17 mouse cellular contexts compared by ENCODE assay signal in the genomic region with DNA sequence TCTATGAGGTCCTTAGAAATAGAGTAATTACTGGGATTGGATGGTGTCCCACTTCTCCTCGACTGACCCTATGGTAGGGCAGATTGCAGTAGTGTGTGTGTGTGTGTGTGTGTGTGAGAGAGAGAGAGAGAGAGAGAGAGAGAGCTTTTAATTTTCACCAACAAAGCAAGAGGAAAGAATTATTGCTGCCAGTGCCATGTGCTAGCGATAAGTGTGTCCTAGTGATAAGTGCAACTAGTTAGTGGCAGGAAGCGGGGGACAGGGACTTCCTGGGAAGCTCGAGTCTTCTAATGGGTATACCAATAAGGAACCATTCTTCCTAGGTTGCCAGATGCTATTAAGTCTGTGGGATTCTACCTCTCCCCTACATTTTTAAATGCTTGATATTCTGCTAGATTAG. TPM values are rescaled to one million over a fixed set of nuclear protein-coding genes. Genes with fewer than 3 reads are reported as not detected.
DNase-seq lines count a peak whose midpoint lies in the region; ATAC-seq lines count a peak whose summit lies in the region.
"Had no signal": no experiment of that assay in that cellular context is flagged by ENCODE, and none has a peak within 500 bp of the region (broad histone marks: within the 10 kb centered on the region; RNA-seq: fewer than 3 reads in every experiment).

No protein-coding gene starts in this region.

- no peaks in the 10 kb centered on the region for H3K36me3 ChIP-seq in liver, embryonic 11.5 days (ENCODE audit: control insufficient read depth, insufficient read depth, low read length)
- H3K36me3 ChIP-seq in liver, embryonic 15.5 days (replicated peaks): no peaks in the 10 kb centered on the region
- H3K36me3 ChIP-seq in hindbrain, embryonic 16.5 days (ENCODE audit: control insufficient read depth, insufficient read depth, low read length): no peaks in the 10 kb centered on the region
- H3K36me3 ChIP-seq in heart, embryonic 12.5 days: no peaks in the 10 kb centered on the region
- H3K36me3 ChIP-seq: embryonic facial prominence, embryonic 10.5 days; forebrain, embryonic 15.5 days; hindbrain, embryonic 10.5 days had no signal

- no peaks in the 10 kb centered on the region for H3K9me3 ChIP-seq in liver, embryonic 11.5 days (ENCODE audit: control insufficient read depth, low read length)
- H3K9me3 ChIP-seq in liver, embryonic 15.5 days (replicated peaks): no peaks in the 10 kb centered on the region; the same call in 1 of the 2 replicates
- H3K9me3 ChIP-seq in hindbrain, embryonic 16.5 days (ENCODE audit: control insufficient read depth, low read length): no peaks in the 10 kb centered on the region
- H3K9me3 ChIP-seq in heart, embryonic 12.5 days (replicated peaks): peaks cover 5% of the 10 kb centered on the region; the same call in 1 of the 2 replicates
- H3K9me3 ChIP-seq: embryonic facial prominence, embryonic 10.5 days; forebrain, embryonic 15.5 days; hindbrain, embryonic 10.5 days had no signal

- ATAC-seq in liver, embryonic 11.5 days (replicated peaks; ENCODE audit: low FRiP score): peak; percentile 40; the same call in 1 of the 2 replicates
- peak; percentile 35 for ATAC-seq in liver, embryonic 15.5 days (ENCODE audit: insufficient read depth)
- no peak for ATAC-seq in hindbrain, embryonic 16.5 days
- no peak for ATAC-seq in heart, embryonic 12.5 days (ENCODE audit: insufficient number of reproducible peaks, low FRiP score)
- ATAC-seq: forebrain, embryonic 15.5 days had no signal

- 0 out of 2 replicates have a peak overlapping the region, but pooled peaks have one; percentile 6 for H3K4me2 ChIP-seq in liver, embryonic 11.5 days
- peak overlapping the region; percentile 41 for H3K4me2 ChIP-seq in liver, embryonic 15.5 days
- no peak overlapping the region for H3K4me2 ChIP-seq in hindbrain, embryonic 16.5 days (ENCODE audit: low read length)
- H3K4me2 ChIP-seq in heart, embryonic 12.5 days: no peak overlapping the region
- H3K4me2 ChIP-seq: forebrain, embryonic 15.5 days; heart, embryonic 11.5 days; hindbrain, embryonic 14.5 days had no signal

- WGBS in liver, embryonic 11.5 days: 54% methylated on average over 4 of the region's 4 CpGs
- 24% methylated on average over 4 of the region's 4 CpGs for WGBS in liver, embryonic 15.5 days (ENCODE audit: insufficient replicate concordance)
- WGBS in hindbrain, embryonic 16.5 days: 83% methylated on average over 4 of the region's 4 CpGs
- 65% methylated on average over 4 of the region's 4 CpGs for WGBS in heart, embryonic 12.5 days

- peak; percentile 16 for DNase-seq in Muller cell, postnatal 12 days (ENCODE audit: inconsistent ontology term)
- no peak for DNase-seq in liver, embryonic 11.5 days (ENCODE audit: low spot score)
- DNase-seq in kidney, postnatal 14 days: no peak
- DNase-seq in thymus, adult 18-20 months: no peak
- DNase-seq: adrenal gland, adult 2 months; adrenal gland, postnatal 25 days; cerebellum, adult 18-20 months; cerebellum, postnatal 10 days; heart, adult 18-20 months had no signal

- no peak overlapping the region for H3K4me3 ChIP-seq in liver, embryonic 11.5 days (ENCODE audit: low read depth, low read length)
- H3K4me3 ChIP-seq in liver, embryonic 15.5 days (replicated peaks): no peak overlapping the region
- no peak overlapping the region for H3K4me3 ChIP-seq in hindbrain, embryonic 16.5 days (ENCODE audit: low read length)
- no peak overlapping the region for H3K4me3 ChIP-seq in heart, embryonic 12.5 days
- H3K4me3 ChIP-seq: embryonic facial prominence, embryonic 10.5 days; forebrain, embryonic 15.5 days; hindbrain, embryonic 10.5 days had no signal

- peak overlapping the region; percentile 46; the same call in 1 of the 2 replicates for H3K27ac ChIP-seq in liver, embryonic 11.5 days (ENCODE audit: low read depth, low read length)
- peak overlapping the region; percentile 81 for H3K27ac ChIP-seq in liver, embryonic 15.5 days (replicated peaks)
- no peak overlapping the region for H3K27ac ChIP-seq in hindbrain, embryonic 16.5 days (ENCODE audit: low read depth, low read length)
- no peak overlapping the region for H3K27ac ChIP-seq in heart, embryonic 12.5 days (ENCODE audit: poor library complexity, severe bottlenecking)
- H3K27ac ChIP-seq: embryonic facial prominence, embryonic 10.5 days; forebrain, embryonic 15.5 days; hindbrain, embryonic 10.5 days; hindbrain, embryonic 14.5 days had no signal

- no peaks in the 10 kb centered on the region for H3K27me3 ChIP-seq in liver, embryonic 11.5 days (replicated peaks; ENCODE audit: control insufficient read depth, insufficient read depth, low read length)
- H3K27me3 ChIP-seq in liver, embryonic 15.5 days: no peaks in the 10 kb centered on the region
- no peaks in the 10 kb centered on the region for H3K27me3 ChIP-seq in hindbrain, embryonic 16.5 days (replicated peaks; ENCODE audit: control insufficient read depth, insufficient read depth, low read length)
- H3K27me3 ChIP-seq in heart, embryonic 12.5 days (replicated peaks): no peaks in the 10 kb centered on the region
- H3K27me3 ChIP-seq: forebrain, embryonic 15.5 days had no signal

- peaks cover 15% of the 10 kb centered on the region for H3K4me1 ChIP-seq in liver, embryonic 11.5 days (replicated peaks; ENCODE audit: control insufficient read depth, insufficient read depth, low read length)
- H3K4me1 ChIP-seq in liver, embryonic 15.5 days (replicated peaks): peaks cover 64% of the 10 kb centered on the region
- no peaks in the 10 kb centered on the region for H3K4me1 ChIP-seq in hindbrain, embryonic 16.5 days (ENCODE audit: control insufficient read depth, insufficient read depth, low read depth, low read length)
- H3K4me1 ChIP-seq in heart, embryonic 12.5 days (replicated peaks): 0 out of 2 replicates have a peak, but pooled peaks cover 5% of the 10 kb centered on the region
- H3K4me1 ChIP-seq: forebrain, embryonic 15.5 days had no signal

- no peak overlapping the region for H3K9ac ChIP-seq in liver, embryonic 11.5 days (ENCODE audit: low read depth, low read length)
- H3K9ac ChIP-seq in liver, embryonic 15.5 days: no peak overlapping the region
- no peak overlapping the region for H3K9ac ChIP-seq in hindbrain, embryonic 16.5 days (ENCODE audit: low read depth, low read length)
- H3K9ac ChIP-seq in heart, embryonic 12.5 days: no peak overlapping the region
- H3K9ac ChIP-seq: forebrain, embryonic 15.5 days; hindbrain, embryonic 14.5 days had no signal

RNA-seq across cellular contexts. Expression of a gene that starts 23.8 kb away (rescaled TPM):
- polyA plus RNA-seq in liver, embryonic 11.5 days (2014; fragmentation: Nextera tagmentation; extraction: Ambion mirVana): 108 and 109 TPM in 2 replicates
- 34.9 and 35.9 TPM in 2 replicates for polyA plus RNA-seq in liver, embryonic 15.5 days (2015; fragmentation: Nextera tagmentation; extraction: Ambion mirVana)
- 53.4 and 58.8 TPM in 2 replicates for polyA plus RNA-seq in hindbrain, embryonic 16.5 days (2015; fragmentation: Nextera tagmentation; extraction: Ambion mirVana)
- 52.5 and 53.3 TPM in 2 replicates for polyA plus RNA-seq in heart, embryonic 12.5 days (2016; fragmentation: Nextera tagmentation; extraction: Ambion mirVana)

Comparison
In these comparisons a context has a peak if more than half of its experiments do, and no peak if none do; other contexts are left out.
1. ATAC-seq: peak in liver, embryonic 11.5 days (single experiment) and liver, embryonic 15.5 days (single experiment); none in hindbrain, embryonic 16.5 days (single experiment) and heart, embryonic 12.5 days (single experiment).
2. H3K27ac ChIP-seq: peak in liver, embryonic 11.5 days (single experiment) and liver, embryonic 15.5 days (single experiment); none in hindbrain, embryonic 16.5 days (single experiment) and heart, embryonic 12.5 days (single experiment).
3. H3K4me2 ChIP-seq: peak in liver, embryonic 11.5 days (single experiment) and liver, embryonic 15.5 days (single experiment); none in hindbrain, embryonic 16.5 days (single experiment) and heart, embryonic 12.5 days (single experiment).